Mouse (Mus musculus): ENCODE measurements around the gene Gm20817.
"Not testable (repeated sequence)": the region's sequence is repeated elsewhere in the genome, so short reads cannot be mapped to it uniquely, and the experiment has no call there.

The Gm20817 gene

DNA sequence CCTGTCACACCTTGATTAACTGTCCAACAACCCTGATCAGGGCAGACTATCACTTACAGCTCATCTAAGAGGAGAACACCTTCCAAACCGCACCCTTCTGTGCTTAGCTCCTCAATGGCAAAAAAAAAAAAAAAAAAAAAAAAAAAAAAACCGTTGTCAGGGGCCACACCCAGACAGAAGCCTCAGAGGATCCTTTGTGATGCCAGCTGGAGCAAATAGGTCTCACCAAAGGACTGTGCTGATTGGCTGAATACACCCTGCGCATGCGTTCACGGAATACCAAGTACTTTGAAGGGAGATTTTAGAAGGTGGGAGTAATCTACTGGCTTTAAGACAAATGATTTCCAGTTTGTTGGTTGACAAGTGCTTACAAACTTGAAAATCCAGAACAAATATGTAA is at the start of gene Gm20817:
Gene Gm20817, minus strand, starts transcription at position 101 of the 400 bp plus-strand sequence.
- DNase-seq (ENCODE audit: low read depth), result not testable (repeated sequence)
